Mouse (Mus musculus) forebrain, embryonic 13.5 days (tissue): Measurements from ENCODE around the gene Prkce. TPM values are rescaled to one million over a fixed set of nuclear protein-coding genes. Genes with fewer than 3 reads are reported as not detected.

Experiments used
- ATAC-seq: fragments of 200-750 bp; cut with Nextera tagmentation; 2 replicates; pipeline ENCODE4 v1.8.0; 2017
- H3K27ac ChIP-seq: fragments of 300-500 bp; sonication (generic); 2 replicates; pipeline ENCODE4 v1.5.1; 2015; ENCODE audit warnings: inconsistent platforms, mild to moderate bottlenecking, moderate library complexity
- H3K27me3 ChIP-seq: fragments of 300-500 bp; sonication (generic); 2 replicates; pipeline ENCODE4 v1.6.1; 2015; ENCODE audit warnings: mild to moderate bottlenecking, inconsistent platforms
- H3K36me3 ChIP-seq: fragments of 300-500 bp; sonication (generic); 2 replicates; pipeline ENCODE4 v1.6.1; 2015; ENCODE audit warnings: mild to moderate bottlenecking, inconsistent platforms; ENCODE audit not compliant: poor library complexity, severe bottlenecking
- H3K4me1 ChIP-seq: fragments of 300-500 bp; sonication (generic); 2 replicates; pipeline ENCODE4 v1.6.1; 2015; ENCODE audit warnings: inconsistent platforms
- H3K4me2 ChIP-seq: fragments of 300-500 bp; sonication (generic); 2 replicates; pipeline ENCODE4 v1.6.1; 2015; ENCODE audit warnings: inconsistent platforms, mild to moderate bottlenecking, moderate library complexity
- H3K4me3 ChIP-seq: fragments of 300-500 bp; sonication (generic); 2 replicates; pipeline ENCODE4 v1.5.1; 2015; ENCODE audit warnings: mild to moderate bottlenecking, inconsistent platforms
- H3K9ac ChIP-seq: fragments of 300-500 bp; sonication (generic); 2 replicates; pipeline ENCODE4 v1.6.1; 2015; ENCODE audit warnings: mild to moderate bottlenecking, inconsistent platforms
- H3K9me3 ChIP-seq: fragments of 300-500 bp; sonication (generic); replicated peaks from 2 replicates; pipeline ENCODE4 v1.6.1; 2016; ENCODE audit warnings: inconsistent platforms
- WGBS: fragments of 180-500 bp; shearing (Covaris S2); methylation state at CpG from one replicate; pipeline ENCODE4 v1.1.7; 2015; 5-methylcytosine and 5-hydroxymethylcytosine counted together
- polyA plus RNA-seq: library from polyadenylated mRNA; unstranded; fragments of >200 nt; fragmentation: Nextera tagmentation; extraction: Ambion mirVana; gene quantifications from 2 replicates; pipeline ENCODE4 v1.2.1, GENCODE M21; 2015

The Prkce gene
- polyA plus RNA-seq, 1 experiment from 2014 or later, result 10.9 TPM

DNA sequence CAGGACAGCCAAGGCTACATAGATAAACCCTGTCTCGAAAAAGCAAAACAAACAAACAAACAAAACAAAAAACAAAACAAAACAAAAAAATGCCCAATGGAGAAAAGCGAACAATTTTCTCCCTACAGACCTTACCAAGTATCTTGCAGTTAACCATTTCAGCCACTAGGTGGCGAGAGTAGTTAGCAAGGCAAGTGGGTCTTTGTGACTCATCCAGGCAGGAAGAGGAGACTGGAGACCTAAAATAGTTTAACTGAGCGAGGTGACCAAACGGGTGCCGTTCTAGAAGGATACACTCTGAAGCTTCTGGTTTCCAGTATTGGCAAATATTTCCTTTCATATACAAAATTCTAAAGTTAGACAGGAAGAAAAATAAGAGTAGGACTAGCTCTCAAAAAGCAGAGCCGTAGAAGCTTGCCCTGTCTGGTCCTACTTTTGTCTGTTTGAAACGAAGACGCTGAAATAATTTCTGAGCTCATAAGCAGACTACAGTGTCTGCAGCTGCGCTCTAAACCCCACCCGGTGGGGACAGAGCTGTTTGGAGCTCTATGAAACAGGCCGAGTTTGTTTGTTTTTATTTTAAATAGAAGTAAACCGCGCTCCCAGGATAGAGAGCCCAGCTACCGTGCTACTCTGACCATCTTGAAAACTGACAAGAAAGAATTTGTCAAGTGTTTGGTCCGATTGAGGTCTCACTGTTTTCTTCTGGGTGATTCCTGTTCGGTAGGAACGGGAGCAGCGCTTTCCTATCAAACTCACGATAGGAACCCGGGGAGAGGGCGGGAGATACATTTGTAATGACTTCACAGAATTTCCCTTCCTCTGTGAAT is 368.5 kb downstream of the Prkce start:
- H3K4me2 ChIP-seq, result peak overlapping the region; percentile 31
- H3K27me3 ChIP-seq, result no peaks in the 10 kb centered on the region
- H3K36me3 ChIP-seq, result no peaks in the 10 kb centered on the region
- 46% methylated on average over 22 of the region's 22 CpGs for WGBS
- no peak overlapping the region for H3K4me3 ChIP-seq
- H3K4me1 ChIP-seq, result peaks cover 5% of the 10 kb centered on the region
- H3K9me3 ChIP-seq, result no peaks in the 10 kb centered on the region
- H3K27ac ChIP-seq, result no peak overlapping the region
- no peak overlapping the region for H3K9ac ChIP-seq
- peak; percentile 75 for ATAC-seq

GRCm38 (mm10) chr17:86539881-86540430 is 372.4 kb downstream of the Prkce start:
- no peak overlapping the region for H3K27ac ChIP-seq
- WGBS, result 91% methylated on average over 18 of the region's 18 CpGs
- ATAC-seq, result no peak

DNA sequence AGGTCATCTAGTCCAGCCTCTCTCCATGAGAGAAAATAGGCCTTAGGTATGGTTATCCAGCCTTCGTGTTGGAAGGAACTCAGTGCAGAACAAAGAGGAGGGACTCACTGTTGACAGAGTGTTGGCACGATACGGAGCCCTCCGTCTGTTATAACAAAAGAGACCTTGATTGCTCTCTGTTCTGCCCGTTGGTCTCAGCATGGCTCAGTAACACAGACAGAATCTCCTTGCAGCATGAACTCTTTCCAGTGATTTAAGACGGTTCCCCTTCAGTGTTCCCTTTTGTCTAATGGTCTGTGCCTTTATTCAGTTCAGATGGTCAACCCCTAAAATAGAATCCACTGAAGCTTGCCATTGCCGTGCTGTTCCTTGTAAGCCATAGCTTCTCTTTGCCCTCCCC is 378.9 kb downstream of the Prkce start:
- Histone ChIP-seq H3K9me3 (no peaks in the 10 kb centered on the region), H3K4me3 (no peak overlapping the region), H3K27ac (no peak overlapping the region), H3K4me2 (no peak overlapping the region), H3K4me1 (peaks cover 5% of the 10 kb centered on the region; the same call in 1 of the 2 replicates), H3K36me3 (no peaks in the 10 kb centered on the region), H3K27me3 (no peaks in the 10 kb centered on the region), H3K9ac (no peak overlapping the region)
- WGBS, result 38% methylated on average over 7 of the region's 7 CpGs
- ATAC-seq, result no peak

More at GRCm38 (mm10) chr17:86539881-86540430, 372.4 kb downstream of the Prkce start:
- no peaks in the 10 kb centered on the region for H3K27me3 ChIP-seq
- H3K4me3 ChIP-seq, result no peak overlapping the region
- H3K4me1 ChIP-seq, result peaks cover 5% of the 10 kb centered on the region
- no peak overlapping the region for H3K4me2 ChIP-seq
- no peaks in the 10 kb centered on the region for H3K36me3 ChIP-seq
- no peak overlapping the region for H3K9ac ChIP-seq
- H3K9me3 ChIP-seq, result no peaks in the 10 kb centered on the region

DNA sequence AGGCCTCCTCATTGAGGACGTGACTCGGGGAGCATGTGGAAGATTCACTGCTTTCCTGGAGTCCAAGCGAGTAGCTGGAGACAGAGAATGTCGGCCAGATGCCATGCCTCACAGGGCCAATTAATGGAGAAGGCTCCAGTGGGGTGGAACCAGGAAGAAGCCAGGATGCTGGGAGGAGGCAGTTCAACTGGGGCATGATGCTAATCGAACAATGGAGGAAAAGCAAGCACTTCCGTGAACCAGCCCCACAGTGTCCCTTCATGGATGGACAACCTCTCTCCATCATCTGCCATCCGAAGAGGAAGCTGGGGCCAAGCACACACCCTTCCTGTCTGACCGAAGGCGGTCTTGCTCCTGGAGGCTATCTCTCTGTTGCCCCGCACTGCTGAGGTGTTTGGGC is 381.5 kb downstream of the Prkce start:
- ATAC-seq, result no peak
- Histone ChIP-seq H3K27me3 (no peaks in the 10 kb centered on the region), H3K4me3 (no peak overlapping the region), H3K4me1 (peaks cover 5% of the 10 kb centered on the region; the same call in 1 of the 2 replicates), H3K27ac (no peak overlapping the region), H3K9me3 (no peaks in the 10 kb centered on the region), H3K4me2 (no peak overlapping the region), H3K9ac (no peak overlapping the region), H3K36me3 (no peaks in the 10 kb centered on the region)
- WGBS, result 93% methylated on average over 10 of the region's 10 CpGs

DNA sequence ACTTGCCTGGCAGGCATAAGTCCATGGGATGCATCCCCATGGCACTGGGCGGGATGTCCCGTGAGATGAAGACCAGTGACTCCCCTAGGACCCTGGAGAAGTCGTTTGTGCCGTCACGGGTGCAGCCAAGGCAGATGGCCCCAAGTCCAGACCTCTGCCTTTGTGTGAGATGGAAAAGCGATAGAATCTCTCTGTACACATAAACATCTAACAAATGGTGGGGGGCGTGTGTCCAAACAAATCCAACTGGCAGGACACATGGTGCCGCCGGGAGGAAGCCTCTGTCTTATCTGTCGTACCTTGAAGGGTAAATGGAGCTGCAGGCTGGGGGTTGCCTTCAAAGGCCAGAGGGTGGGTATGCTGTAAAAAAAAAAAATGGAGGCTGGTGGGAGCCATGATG is 384.0 kb downstream of the Prkce start:
- no peaks in the 10 kb centered on the region for H3K27me3 ChIP-seq
- no peak overlapping the region for H3K27ac ChIP-seq
- no peak overlapping the region for H3K4me3 ChIP-seq
- H3K36me3 ChIP-seq, result no peaks in the 10 kb centered on the region
- H3K9me3 ChIP-seq, result no peaks in the 10 kb centered on the region
- no peak for ATAC-seq
- H3K4me1 ChIP-seq, result 0 out of 2 replicates have a peak, but pooled peaks cover 3% of the 10 kb centered on the region
- no peak overlapping the region for H3K9ac ChIP-seq
- WGBS, result 93% methylated on average over 10 of the region's 10 CpGs
- no peak overlapping the region for H3K4me2 ChIP-seq

DNA sequence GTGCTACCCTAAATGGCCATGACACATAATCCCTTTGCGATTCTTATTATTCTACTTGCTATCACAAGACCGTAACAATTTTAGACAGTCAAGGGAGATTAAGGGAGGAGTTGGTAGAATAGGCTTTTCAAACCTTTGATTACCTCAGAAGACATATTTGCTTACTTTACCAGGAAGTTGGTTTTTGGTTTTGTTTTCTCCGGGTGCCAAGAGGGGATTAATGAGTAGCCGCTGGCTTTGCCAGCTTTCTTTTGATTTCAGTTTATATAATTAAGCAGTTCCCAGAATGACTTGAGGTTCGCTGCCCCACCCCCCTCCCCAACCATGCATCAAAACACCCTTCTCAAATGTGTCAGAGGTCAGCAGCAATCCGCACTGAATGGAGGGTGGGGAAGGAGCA is 384.4 kb downstream of the Prkce start:
- no peaks in the 10 kb centered on the region for H3K4me1 ChIP-seq
- no peaks in the 10 kb centered on the region for H3K9me3 ChIP-seq
- no peak overlapping the region for H3K4me2 ChIP-seq
- ATAC-seq, result no peak
- WGBS, result 46% methylated on average over 6 of the region's 6 CpGs
- no peaks in the 10 kb centered on the region for H3K36me3 ChIP-seq
- H3K4me3 ChIP-seq, result no peak overlapping the region
- no peak overlapping the region for H3K27ac ChIP-seq
- no peak overlapping the region for H3K9ac ChIP-seq
- no peaks in the 10 kb centered on the region for H3K27me3 ChIP-seq

GRCm38 (mm10) chr17:86559206-86559891 is 391.8 kb downstream of the Prkce start:
- WGBS, result 86% methylated on average over 15 of the region's 15 CpGs
- no peak overlapping the region for H3K4me2 ChIP-seq
- no peak for ATAC-seq
- H3K9me3 ChIP-seq, result no peaks in the 10 kb centered on the region
- H3K4me3 ChIP-seq, result no peak overlapping the region
- no peak overlapping the region for H3K9ac ChIP-seq
- H3K27ac ChIP-seq, result no peak overlapping the region
- no peaks in the 10 kb centered on the region for H3K27me3 ChIP-seq
- no peaks in the 10 kb centered on the region for H3K36me3 ChIP-seq
- no peaks in the 10 kb centered on the region for H3K4me1 ChIP-seq

GRCm38 (mm10) chr17:86560499-86560898 is 392.9 kb downstream of the Prkce start:
- no peak overlapping the region for H3K27ac ChIP-seq

GRCm38 (mm10) chr17:86570491-86570890 is 402.9 kb downstream of the Prkce start:
- Histone ChIP-seq H3K27me3 (no peaks in the 10 kb centered on the region), H3K4me3 (no peak overlapping the region), H3K36me3 (no peaks in the 10 kb centered on the region), H3K4me1 (no peaks in the 10 kb centered on the region), H3K4me2 (no peak overlapping the region), H3K9ac (no peak overlapping the region), H3K9me3 (no peaks in the 10 kb centered on the region), H3K27ac (no peak overlapping the region)
- 88% methylated on average over 5 of the region's 5 CpGs for WGBS
- ATAC-seq, result no peak

More at GRCm38 (mm10) chr17:86560499-86560898, 392.9 kb downstream of the Prkce start:
- Histone ChIP-seq H3K4me1 (no peaks in the 10 kb centered on the region), H3K9me3 (no peaks in the 10 kb centered on the region), H3K4me3 (no peak overlapping the region), H3K9ac (no peak overlapping the region), H3K4me2 (no peak overlapping the region), H3K36me3 (no peaks in the 10 kb centered on the region), H3K27me3 (no peaks in the 10 kb centered on the region)
- ATAC-seq, result no peak
- WGBS, result 87% methylated on average over 3 of the region's 3 CpGs

DNA sequence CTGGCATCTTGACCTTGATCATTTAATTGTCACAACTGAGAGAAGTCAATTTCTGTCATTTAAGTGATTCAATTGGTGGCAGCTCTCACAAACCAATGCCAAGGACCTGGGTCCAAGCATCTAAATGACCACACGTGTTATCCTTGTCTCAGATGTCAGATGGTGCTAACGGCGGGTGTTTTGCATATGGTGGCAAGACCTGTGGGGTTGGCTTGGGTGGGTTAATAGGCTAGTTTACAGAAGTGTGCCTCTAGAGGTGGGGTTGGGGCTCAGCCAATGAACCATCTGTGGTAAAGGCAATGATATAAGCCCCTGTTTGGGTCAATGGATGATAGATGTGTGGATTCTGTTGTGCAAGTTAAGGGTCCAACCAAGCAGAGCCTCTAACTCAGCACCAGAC is 403.7 kb downstream of the Prkce start:
- Histone ChIP-seq H3K4me3 (no peak overlapping the region), H3K4me1 (no peaks in the 10 kb centered on the region), H3K36me3 (no peaks in the 10 kb centered on the region), H3K9ac (no peak overlapping the region), H3K27me3 (no peaks in the 10 kb centered on the region), H3K27ac (no peak overlapping the region), H3K9me3 (no peaks in the 10 kb centered on the region), H3K4me2 (no peak overlapping the region)
- WGBS, result 90% methylated on average over 3 of the region's 3 CpGs
- no peak for ATAC-seq

GRCm38 (mm10) chr17:86572136-86572535 is 404.6 kb downstream of the Prkce start:
- H3K9ac ChIP-seq, result no peak overlapping the region
- H3K27ac ChIP-seq, result no peak overlapping the region
- H3K4me3 ChIP-seq, result no peak overlapping the region
- no peak overlapping the region for H3K4me2 ChIP-seq
- no peaks in the 10 kb centered on the region for H3K27me3 ChIP-seq
- no peak for ATAC-seq
- H3K36me3 ChIP-seq, result no peaks in the 10 kb centered on the region
- no peaks in the 10 kb centered on the region for H3K9me3 ChIP-seq
- H3K4me1 ChIP-seq, result no peaks in the 10 kb centered on the region
- WGBS, result 91% methylated on average over 6 of the region's 6 CpGs

DNA sequence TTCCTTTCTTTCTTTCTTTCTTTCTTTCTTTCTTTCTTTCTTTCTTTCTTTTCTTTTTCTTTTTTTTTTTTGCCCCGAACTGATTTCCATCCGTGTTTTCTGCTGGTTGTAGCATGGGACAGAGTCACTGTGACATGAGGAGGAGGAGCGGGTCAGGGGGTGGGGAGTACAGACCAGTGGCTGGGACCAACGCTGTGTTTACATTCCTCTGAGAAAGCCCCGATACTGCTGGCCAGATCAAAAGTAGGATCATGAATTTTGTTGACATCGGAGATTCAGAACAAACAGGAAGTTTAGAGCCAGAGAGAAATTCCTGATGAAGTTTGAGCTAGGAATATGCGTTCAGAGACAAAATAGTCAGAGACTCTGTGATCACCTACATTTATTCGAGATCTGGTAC is 405.0 kb downstream of the Prkce start:
- H3K4me1 ChIP-seq, result no peaks in the 10 kb centered on the region
- 83% methylated on average over 8 of the region's 8 CpGs for WGBS
- H3K9me3 ChIP-seq, result no peaks in the 10 kb centered on the region
- no peaks in the 10 kb centered on the region for H3K27me3 ChIP-seq
- H3K4me3 ChIP-seq, result no peak overlapping the region
- no peaks in the 10 kb centered on the region for H3K36me3 ChIP-seq
- no peak overlapping the region for H3K27ac ChIP-seq
- ATAC-seq, result no peak
- H3K4me2 ChIP-seq, result no peak overlapping the region
- H3K9ac ChIP-seq, result no peak overlapping the region
